Mouse (Mus musculus) cerebellum, adult (tissue): ENCODE results near the gene Pyroxd1.
"Not testable (repeated sequence)": the region's sequence is repeated elsewhere in the genome, so short reads cannot be mapped to it uniquely, and the experiment has no call there.

Experiments used
- ATAC-seq: cut with Nextera tagmentation; 2 replicates; pipeline ENCODE4 v1.9.2; 2017; ENCODE audit warnings: mild to moderate bottlenecking, moderate library complexity, mixed read lengths; ENCODE audit not compliant: insufficient number of reproducible peaks, low FRiP score, low TSS enrichment

Pyroxd1 gene

GRCm38 (mm10) chr6:142345440-142346038 lies at the start of gene Pyroxd1:
Gene Pyroxd1 (plus strand): TSS chr6:142345654.
- ATAC-seq, result peak; percentile 79

GRCm38 (mm10) chr6:142298098-142298497 lies 47.4 kb upstream of the Pyroxd1 start, which contains the start of gene Iapp:
Gene Iapp (plus strand): TSS chr6:142298423.
- ATAC-seq, result no peak

DNA sequence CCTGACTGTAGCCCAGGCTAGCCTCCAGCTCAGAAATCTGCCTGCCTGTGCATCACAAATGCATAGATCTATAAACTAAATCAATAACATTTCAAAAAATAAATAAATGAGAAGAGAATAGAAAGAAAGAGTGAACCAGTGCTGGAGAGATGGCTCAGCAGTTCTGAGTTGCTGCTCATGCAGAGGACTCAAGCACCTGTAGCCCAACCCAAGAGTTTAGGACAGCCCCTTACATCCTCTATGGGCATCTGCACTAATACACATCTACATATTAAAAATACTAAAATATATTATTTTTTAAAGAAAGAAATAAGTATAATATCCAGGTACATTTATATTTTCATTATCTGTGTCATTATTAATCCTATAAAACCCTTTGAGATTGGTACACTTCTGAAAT lies 40.4 kb upstream of the Pyroxd1 start:
- ATAC-seq, result no peak

- ATAC-seq, result no peak
Measured at GRCm38 (mm10) chr6:142314285-142314684, 31.2 kb upstream of the Pyroxd1 start.

DNA sequence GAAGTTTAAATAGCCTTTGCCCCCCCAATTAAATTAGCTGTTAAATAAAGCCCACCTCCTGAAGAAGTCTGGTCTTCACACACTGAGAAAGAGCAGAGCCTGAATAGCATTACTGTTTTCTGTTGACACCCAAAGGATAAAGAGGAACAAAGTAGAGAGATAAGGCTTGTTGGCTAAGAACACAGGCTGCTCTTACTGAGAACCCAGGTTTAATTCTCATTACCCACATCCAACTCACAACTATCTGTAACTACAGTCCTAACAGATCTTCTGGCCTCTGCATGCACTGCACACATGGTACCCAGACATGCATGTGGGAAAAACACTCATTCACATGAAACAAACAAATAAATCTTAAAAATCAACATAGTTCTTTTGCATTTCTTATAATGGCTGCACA lies 28.3 kb upstream of the Pyroxd1 start:
- no peak for ATAC-seq

DNA sequence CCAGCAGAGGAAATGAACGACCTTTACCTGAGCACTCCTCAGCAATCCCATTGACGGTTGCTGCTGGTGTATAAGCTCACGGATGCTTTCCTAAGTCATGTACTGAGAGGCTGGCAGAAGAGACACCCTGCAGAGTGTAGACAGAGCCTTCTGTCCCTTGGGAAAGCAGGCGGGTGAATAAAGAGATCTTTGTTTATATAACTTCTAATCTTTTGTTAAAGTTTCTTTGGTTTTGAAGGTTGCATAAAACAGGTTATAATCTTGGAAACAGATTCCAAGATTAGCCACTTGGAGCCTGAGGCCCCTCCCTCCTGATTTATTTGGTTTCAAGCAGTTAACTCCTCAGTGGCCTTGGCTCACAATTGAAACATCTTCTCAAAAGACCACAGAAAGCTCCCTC lies 22.6 kb upstream of the Pyroxd1 start, which contains the start of gene Slco1a5:
TSS of gene Slco1a5 (minus strand) at position 101 of the 400 bp plus-strand sequence.
- no peak for ATAC-seq

DNA sequence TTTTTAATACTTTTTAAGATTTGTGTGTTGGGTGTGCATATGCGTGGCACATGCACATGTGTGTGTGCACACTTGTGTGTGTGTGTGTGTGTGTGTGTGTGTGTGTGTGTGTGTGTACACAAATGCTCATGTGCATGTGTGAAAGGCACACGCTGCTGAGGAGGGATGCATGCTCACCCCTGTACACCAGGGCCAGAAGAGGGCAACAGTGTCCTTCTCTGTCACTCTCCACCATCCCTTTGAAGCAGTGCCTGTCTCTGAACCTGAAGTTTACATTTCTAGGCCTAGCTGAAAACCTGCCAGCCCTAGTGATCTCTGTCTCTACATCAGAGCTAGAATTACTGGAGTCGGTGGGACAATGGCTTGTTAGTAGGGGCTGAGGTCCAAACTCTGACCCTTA lies 18.9 kb upstream of the Pyroxd1 start:
- ATAC-seq, result no peak

DNA sequence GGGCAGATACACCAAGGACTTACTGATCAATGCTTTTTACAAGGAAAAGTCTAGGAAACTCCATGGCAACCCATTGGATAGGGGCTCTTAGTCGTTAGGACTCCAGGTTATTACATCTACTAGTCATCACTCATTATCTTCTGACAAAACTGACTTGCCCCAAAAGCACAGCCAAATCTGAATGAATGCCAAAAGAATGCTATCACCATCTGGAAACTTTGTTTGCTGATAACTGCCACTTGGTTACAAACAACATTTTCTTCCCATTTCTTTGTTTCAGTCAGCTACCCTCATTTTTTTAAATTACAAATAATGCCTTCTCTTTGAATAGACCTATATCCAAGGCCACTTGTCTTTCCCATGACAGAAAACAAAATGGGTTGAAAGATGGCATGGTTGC lies 16.3 kb upstream of the Pyroxd1 start:
- ATAC-seq, result no peak

DNA sequence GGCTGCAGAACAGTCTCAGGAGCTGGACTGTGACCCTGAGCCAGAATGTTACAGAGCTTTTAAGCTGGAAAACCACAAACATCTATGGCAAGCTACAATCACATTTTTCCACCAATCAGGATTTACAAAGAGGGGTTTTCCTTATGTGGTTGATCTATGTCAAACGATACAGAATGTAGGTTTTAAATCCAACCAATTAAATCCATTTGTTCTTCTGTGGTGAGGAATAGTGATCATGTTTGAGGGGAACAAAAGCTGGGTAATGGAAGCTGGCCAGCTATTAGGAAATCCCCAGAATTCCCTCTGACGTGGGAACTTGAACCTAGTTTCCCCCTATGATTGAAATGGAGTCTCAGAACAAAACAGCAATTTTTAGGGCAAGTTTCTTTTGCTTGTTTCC lies 6.5 kb upstream of the Pyroxd1 start:
- ATAC-seq, result no peak

- ATAC-seq, result no peak
Measured at GRCm38 (mm10) chr6:142339576-142339975, 5.9 kb upstream of the Pyroxd1 start.

- no peak for ATAC-seq
Measured at GRCm38 (mm10) chr6:142343561-142343960, 1.9 kb upstream of the Pyroxd1 start.

- ATAC-seq, result no peak
Measured at GRCm38 (mm10) chr6:142346181-142347110, 992 bp downstream of the Pyroxd1 start.

DNA sequence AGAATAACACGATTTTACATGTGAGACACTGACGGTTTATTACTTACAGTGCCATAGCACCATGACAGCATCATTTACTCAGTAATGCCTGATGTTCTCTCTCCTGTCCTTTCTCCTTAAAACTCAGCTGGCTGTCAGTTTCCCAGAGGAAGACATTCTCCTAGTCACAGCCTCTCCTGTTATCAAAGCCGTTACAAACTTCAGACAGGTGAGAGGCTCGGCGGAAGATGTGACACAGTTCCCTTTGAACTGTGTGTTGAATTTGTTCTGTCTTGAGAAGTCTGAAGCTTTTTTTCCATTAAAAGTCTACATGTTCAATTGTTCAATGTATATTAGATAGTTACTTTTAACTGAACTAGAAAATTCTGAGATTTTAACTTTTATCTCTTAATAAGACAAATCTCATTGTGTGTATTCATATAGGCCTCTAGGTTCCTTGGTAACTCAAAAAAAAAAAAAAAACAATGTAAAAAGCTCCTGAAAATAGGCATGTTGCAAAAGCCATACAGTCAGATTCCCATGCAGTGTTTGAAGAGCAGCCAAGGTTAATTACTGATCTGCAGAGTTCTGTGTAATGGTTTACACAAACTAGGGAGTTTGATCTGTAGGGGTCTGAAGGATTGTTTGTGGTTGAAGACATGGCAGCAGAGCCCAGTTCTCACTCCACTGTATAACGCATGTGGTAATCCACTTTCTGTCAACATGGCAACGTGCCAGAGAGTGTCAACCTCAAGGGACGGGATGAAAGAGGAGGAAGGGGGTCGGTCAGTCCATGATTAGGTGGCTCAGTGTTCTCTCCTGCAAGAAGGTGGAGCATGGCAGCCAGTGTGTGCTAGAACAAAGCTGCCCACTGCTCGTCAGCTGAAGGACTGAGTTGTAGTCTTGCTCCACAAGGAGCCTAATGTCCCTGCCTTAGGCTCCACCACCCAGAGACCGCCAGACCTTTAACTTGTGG lies 2.3 kb downstream of the Pyroxd1 start:
- no peak for ATAC-seq

- ATAC-seq, result not testable (repeated sequence)
Measured at GRCm38 (mm10) chr6:142352099-142352498, 6.6 kb downstream of the Pyroxd1 start.

- no peak for ATAC-seq
Measured at GRCm38 (mm10) chr6:142357106-142357505, 11.7 kb downstream of the Pyroxd1 start.

GRCm38 (mm10) chr6:142362036-142362435 lies 16.6 kb downstream of the Pyroxd1 start:
- ATAC-seq, result no peak

DNA sequence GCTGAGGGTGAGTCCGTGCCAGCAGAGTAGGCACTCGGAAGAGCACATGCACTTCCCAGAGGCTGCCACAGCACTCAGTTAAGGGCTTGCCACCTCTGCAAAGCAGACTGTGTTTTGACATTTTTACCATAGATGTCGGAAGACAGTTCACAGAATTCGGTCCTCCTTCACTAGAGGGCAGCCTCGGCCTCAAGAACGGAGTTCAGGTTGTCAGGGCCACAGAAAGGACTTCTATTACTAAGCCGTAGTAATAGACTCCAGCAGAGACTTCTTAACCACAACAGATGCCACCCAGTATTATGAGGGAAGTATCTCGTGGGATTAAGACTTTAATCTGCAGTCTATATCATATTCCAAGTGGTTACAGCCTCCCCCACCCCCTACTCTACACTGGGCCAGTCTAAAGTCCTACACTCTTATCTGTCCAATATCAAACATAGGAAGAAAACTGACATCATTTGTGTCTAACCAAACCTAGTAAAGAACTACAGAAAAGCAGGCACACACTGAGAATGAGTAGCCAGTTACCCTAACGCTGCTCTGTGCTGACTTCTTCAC lies 17.6 kb downstream of the Pyroxd1 start:
- no peak; the same call in 1 of the 2 replicates for ATAC-seq

DNA sequence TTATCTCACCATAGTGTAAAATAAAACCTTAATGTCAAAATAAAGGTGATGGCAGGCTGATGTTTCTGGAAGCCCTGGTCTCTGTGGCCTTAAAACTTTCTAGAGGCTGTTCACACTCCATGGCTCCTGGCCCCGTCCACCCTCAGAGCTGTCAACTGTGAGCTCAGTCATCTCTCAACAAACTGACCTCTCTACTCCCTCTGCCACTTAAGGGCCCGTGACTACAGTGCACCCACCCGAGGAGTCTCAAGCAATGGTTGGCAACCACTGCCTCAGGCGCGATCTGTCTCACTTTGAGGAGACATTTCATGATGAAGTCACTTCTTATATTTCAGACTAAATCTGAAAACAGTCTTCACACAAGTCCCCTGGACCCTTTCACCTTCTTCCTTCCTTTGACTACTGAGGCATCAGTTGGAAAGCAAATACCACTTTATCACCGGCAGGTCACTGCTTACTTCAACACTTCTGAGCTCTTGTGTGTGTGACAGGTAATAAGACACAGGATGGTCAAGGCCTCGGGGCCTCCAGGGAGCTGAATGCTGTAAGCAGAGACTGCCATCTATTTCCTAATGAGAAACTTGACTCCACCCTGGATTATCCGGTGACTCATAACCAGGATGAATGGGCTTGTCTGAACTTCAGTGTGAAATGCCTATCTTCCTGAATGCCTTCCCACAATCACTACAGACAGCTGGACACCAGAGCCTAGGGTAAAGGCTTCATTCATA lies 20.5 kb downstream of the Pyroxd1 start:
- no peak for ATAC-seq

DNA sequence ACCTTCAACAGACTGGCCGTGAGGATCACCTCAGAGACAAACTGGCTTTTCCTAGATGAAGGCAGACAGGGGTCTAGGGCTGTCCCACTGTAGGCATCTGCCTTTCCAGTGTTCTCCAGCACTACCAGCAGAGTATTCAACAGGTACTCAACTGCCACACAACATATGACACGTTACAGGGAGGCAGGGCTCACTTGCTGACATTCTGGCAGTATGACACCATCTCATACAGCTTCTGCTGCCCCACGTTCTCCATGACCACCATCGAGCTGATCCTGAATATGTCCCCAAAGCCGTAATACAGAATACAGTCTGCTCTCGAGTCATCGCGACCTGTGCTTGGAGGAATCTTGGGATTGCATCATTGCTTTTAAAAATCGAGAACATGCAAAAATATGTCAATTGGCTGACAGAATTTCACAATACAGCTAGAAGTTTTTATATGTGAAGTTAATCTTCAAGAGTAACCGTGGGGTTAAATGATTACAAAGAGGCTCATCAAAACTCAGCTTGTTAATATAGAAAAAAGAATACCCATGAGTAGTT lies 21.1 kb downstream of the Pyroxd1 start:
- no peak for ATAC-seq
